In genomic region chrX:23295952-23296598, GRCm38 (mm10) we compare ENCODE assay signal across 8 mouse cellular contexts.
A peak's percentile ranks its signal among the peaks of the same experiment; 100 is the strongest.
DNase-seq lines count a peak whose midpoint lies in the region; ATAC-seq lines count a peak whose summit lies in the region.

No protein-coding gene starts in this region.

- peak; percentile 5 for DNase-seq in kidney, adult 18-20 months
- DNase-seq in adrenal gland, postnatal 14 days: peak; percentile 50
- peak; percentile 8 for DNase-seq in kidney, postnatal 14 days
- DNase-seq in lung, postnatal 10 days: peak; percentile 43
- peak; percentile 78 for DNase-seq in right cerebral cortex, postnatal 4 days
- no peak for DNase-seq in urinary bladder, postnatal 10 days (ENCODE audit: low spot score)

- 38% methylated on average over 5 of the region's 5 CpGs for WGBS in kidney, embryonic 14.5 days
- 30% methylated on average over 5 of the region's 5 CpGs for WGBS in forebrain, embryonic 16.5 days

- H3K4me1 ChIP-seq in kidney, embryonic 14.5 days (ENCODE audit: control insufficient read depth, insufficient read depth, low read length): no peaks in the 10 kb centered on the region
- H3K4me1 ChIP-seq in forebrain, embryonic 16.5 days (replicated peaks; ENCODE audit: control insufficient read depth, insufficient read depth, low read length): no peaks in the 10 kb centered on the region

- no peak overlapping the region for H3K27ac ChIP-seq in kidney, embryonic 14.5 days (ENCODE audit: low read depth, low read length)
- H3K27ac ChIP-seq in forebrain, embryonic 16.5 days (ENCODE audit: low read length): no peak overlapping the region

- no peak overlapping the region for H3K4me2 ChIP-seq in kidney, embryonic 14.5 days (replicated peaks; ENCODE audit: low read depth, low read length)
- H3K4me2 ChIP-seq in forebrain, embryonic 16.5 days (ENCODE audit: low read length): peak overlapping the region; percentile 26

- H3K4me3 ChIP-seq in kidney, embryonic 14.5 days (ENCODE audit: low read length): no peak overlapping the region
- H3K4me3 ChIP-seq in forebrain, embryonic 16.5 days (replicated peaks; ENCODE audit: low read length): no peak overlapping the region

- no peaks in the 10 kb centered on the region for H3K9me3 ChIP-seq in kidney, embryonic 14.5 days (ENCODE audit: control insufficient read depth, low read length)
- H3K9me3 ChIP-seq in forebrain, embryonic 16.5 days (ENCODE audit: control insufficient read depth, low read length): no peaks in the 10 kb centered on the region

- no peak overlapping the region for H3K9ac ChIP-seq in kidney, embryonic 14.5 days (ENCODE audit: low read depth, low read length)
- no peak overlapping the region for H3K9ac ChIP-seq in forebrain, embryonic 16.5 days (replicated peaks; ENCODE audit: low read depth, low read length)

- no peaks in the 10 kb centered on the region for H3K36me3 ChIP-seq in kidney, embryonic 14.5 days (ENCODE audit: control insufficient read depth, insufficient read depth, low read length)
- H3K36me3 ChIP-seq in forebrain, embryonic 16.5 days (ENCODE audit: control insufficient read depth, insufficient read depth): no peaks in the 10 kb centered on the region

- H3K27me3 ChIP-seq in kidney, embryonic 14.5 days (ENCODE audit: control insufficient read depth, insufficient read depth, low read length): no peaks in the 10 kb centered on the region
- H3K27me3 ChIP-seq in forebrain, embryonic 16.5 days (replicated peaks; ENCODE audit: control insufficient read depth, insufficient read depth, low read length): no peaks in the 10 kb centered on the region

- no peak for ATAC-seq in kidney, embryonic 14.5 days (ENCODE audit: low FRiP score, low TSS enrichment)
- ATAC-seq in forebrain, embryonic 16.5 days: peak; percentile 84
